Mouse (Mus musculus): ENCODE measurements around the gene Pex11b.
"Not testable (repeated sequence)": the region's sequence is repeated elsewhere in the genome, so short reads cannot be mapped to it uniquely, and the experiment has no call there.

The Pex11b gene

DNA sequence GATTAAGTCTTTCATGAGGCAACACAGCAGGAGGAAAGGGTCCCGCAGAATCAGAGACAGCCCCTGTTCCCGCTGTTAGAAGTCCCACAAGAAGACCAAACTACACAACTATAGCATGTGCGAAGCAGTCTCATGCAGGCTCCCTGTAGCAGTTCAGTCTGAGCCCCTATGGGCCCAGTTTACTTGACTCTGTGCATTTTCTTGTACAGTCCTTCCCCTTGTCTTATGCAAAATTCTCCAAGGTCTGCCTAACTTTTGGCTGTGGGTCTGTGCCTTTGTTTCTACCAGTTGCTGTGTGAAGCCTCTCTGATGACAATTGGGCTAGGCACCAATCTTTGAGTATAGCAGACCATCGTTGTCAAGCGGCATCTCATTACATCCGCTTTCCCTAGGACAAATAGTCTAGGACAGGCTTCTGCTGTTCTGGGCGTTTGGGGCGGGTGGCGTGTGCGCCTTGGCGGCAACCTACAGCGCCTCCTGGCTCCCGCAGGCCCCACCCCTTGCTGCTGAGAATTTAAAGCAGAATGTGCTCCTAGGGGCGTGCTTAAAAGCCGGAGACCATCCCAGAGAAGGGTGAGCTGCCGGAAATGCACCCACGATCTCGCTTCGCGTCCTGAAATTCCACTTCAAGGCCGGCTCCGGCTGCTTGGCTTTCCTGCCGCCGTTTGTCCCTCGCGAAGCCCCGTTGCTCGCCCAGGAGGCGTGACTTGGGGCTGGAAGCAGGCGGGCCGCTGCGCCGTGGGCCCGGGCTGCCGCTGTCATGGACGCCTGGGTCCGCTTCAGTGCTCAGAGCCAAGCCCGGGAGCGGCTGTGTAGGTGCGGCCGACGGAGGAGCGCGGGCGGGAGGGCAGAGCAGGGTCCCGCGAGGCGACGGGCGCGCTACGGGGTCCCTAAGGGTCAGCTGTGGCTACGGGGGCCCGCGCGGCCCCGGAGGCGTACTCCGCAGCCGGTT, at the start of gene Pex11b, which contains the start of gene Gm42957:
TSS of gene Pex11b (plus strand) at position 449 of the 952 bp plus-strand sequence.
TSS of gene Gm42957 (plus strand) at position 547 of the 952 bp plus-strand sequence.
- peak; percentile 86 for DNase-seq (ENCODE audit: inconsistent ontology term)

GRCm38 (mm10) chr3:96590657-96591056, 44.5 kb upstream of the Pex11b start:
- no peak for DNase-seq (ENCODE audit: inconsistent ontology term)

GRCm38 (mm10) chr3:96593374-96593773, 41.8 kb upstream of the Pex11b start:
- DNase-seq (ENCODE audit: inconsistent ontology term): peak; percentile 34

DNA sequence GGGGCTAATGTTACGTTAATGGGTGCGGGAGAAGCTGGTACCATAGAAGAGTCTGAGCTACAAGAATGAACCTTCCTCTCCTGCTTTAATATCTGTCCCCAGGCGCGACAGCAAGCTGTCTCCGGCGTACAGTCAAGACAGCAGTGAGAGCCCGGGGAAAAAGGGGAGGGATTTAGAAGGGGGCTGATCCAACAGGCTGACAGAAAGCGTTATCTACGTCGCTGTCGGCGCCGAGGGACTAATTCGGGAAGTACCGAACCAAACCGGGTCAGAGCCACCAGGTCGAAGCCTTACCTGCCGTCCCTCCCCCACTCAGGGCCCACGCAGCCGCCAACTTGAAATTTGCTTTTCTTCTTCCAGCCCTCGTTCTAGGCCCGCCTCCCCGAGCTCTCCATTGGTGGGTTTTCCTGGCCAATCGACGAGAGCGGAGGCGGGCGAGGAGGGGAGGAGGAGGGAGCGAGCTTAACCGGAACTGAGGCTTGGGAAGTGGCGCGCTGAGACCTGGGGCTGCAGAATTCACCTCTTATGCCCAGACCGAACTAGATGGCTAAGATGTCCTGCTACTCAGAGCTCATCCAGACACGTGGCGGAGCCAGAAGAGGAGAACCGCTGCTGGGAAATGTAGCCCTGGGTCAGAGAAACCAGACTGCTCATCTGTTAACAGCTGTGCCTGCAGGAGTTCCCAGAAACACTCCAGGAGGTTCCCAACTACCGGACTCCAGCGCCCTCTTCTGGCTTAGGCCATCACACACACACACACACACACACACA, 41.2 kb upstream of the Pex11b start, which contains the start of gene Polr3gl:
TSS of gene Polr3gl (minus strand) at position 392 of the 771 bp plus-strand sequence.
- peak; percentile 96 for DNase-seq (ENCODE audit: inconsistent ontology term)

DNA sequence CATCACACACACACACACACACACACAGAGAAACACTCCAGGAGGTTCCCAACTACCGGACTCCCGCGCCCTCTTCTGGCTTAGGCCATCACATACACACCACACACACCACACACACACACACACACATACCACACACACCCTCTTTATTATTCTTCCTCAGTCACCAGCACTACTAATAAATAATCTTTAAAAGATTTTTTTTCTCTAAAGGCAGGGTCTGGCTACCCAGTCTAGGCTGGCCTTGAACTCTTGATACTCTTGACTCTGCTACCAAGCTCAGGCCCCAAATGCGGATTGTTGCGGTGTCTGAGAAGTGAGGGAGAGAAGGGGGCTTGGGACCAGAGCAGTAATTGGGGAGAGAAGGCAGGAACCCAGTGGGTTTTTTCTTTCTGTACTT, 40.3 kb upstream of the Pex11b start:
- no peak for DNase-seq (ENCODE audit: inconsistent ontology term)

DNA sequence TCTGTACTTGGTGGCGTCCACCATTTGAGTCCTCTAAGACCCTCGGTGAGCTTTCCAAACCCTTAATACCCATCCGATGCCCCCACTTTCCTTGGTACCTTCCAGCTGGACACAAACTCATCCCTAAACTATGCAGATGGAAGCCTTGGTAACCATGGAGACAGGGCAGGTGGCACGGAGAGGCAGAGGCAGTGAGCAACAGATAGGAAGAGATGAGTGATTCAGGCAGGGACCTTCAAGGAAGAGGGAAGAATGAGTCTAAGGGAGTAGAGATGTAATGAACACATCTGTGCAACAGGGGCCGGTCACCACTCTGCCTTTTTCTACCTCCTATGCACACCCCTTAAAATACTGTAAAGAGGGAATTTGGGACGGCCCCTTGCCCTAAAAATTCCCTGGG, 39.5 kb upstream of the Pex11b start:
- peak; percentile 25 for DNase-seq (ENCODE audit: inconsistent ontology term)

DNA sequence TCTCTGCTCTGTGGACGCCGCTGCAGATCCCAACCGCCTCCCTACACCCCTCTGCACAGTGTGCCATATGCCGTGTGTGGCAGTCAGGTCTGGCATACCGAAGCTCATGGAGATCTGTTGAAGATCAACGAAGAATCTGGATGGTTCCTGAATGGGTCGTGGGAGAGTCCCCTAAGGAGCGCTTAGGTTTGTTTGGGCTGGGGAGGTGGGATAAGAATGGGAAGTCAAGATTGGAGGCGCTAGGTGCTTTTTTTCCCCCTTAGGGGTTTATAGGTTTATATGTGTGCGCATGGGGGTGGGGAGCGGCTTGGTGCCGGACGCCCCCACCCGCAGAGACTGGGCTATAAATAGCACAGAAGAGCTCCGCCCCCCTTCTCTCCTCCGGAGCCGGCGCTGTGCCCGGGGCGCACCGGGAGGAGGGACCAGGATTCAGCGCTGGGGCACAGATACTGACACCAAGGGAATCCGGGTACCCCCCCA, 38.9 kb upstream of the Pex11b start, which contains the start of gene Ankrd34a:
TSS of gene Ankrd34a (plus strand) at position 409 of the 480 bp plus-strand sequence.
- peak; percentile 55 for DNase-seq (ENCODE audit: inconsistent ontology term)

DNA sequence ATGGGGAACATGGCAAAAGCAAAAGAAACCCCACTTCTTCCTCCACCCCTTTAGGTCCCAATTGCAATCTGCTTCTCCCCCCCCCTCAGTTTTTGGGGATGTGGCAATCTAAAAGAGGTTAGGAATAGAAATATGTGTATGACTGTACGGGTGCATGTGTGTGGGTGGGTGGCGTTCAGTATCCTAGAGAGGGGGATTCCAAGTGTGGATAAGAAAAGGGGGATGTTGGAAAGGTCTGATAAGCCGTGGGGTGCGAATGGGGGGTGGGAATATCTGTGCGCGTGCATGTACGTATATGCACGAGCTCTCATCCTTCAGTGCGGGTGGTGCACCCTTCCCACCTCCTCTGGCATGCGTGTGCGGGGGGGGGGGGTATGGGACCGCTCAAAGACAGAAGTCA, 38.3 kb upstream of the Pex11b start:
- peak; percentile 9 for DNase-seq (ENCODE audit: inconsistent ontology term)

DNA sequence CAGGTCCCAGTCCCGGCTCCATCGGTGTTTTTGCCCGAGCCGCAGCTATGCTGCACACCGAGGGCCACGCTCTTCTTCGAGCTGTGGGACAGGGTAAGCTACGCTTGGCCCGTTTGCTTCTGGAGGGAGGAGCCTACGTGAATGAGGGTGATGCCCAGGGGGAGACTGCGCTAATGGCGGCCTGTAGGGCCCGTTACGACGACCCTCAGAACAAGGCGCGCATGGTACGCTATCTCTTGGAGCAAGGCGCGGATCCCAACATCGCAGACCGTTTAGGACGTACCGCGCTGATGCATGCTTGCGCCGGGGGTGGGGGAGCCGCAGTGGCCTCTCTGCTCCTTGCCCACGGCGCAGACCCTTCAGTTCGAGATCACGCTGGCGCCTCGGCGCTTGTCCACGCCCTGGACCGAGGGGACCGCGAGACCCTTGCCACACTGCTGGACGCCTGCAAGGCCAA, 37.7 kb upstream of the Pex11b start:
- peak; percentile 13 for DNase-seq (ENCODE audit: inconsistent ontology term)

DNA sequence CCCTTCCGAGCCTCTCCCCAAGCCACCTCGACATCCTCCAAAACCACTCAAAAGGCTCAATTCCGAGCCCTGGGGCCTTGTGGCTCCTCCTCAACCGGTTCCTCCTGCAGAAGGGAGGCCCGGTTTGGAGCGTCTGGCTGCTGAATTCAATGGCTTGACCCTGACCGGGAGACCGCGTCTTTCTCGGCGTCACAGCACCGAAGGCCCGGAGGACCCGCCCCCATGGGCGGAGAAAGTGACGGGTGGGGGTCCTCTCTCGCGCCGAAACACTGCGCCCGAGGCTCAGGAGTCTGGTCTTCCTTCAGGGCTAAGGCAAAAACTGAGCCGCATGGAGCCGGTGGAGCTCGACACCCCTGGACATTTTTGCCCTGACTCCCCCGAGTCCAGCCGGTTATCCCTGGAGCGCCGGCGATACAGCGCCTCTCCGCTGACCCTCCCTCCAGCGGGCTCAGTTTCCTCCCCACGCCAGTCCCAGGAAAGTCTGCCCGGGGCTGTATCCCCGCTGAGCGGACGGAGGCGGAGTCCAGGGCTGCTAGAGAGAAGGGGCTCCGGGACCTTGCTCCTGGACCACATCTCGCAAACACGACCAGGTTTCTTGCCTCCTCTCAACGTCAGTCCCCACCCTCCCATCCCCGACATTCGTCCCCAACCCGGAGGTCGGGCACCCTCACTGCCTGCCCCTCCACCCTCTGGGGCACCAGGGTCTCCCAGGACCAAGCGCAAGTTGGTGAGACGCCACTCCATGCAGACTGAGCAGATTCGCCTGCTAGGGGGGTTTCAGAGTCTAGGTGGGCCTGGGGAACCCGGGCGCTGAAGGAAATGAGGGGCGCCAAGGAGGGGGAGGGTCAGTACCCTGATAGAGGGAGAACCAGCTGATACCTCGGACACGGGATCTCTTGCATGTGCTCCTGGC, 36.8 kb upstream of the Pex11b start:
- peak; percentile 68 for DNase-seq (ENCODE audit: inconsistent ontology term)

- DNase-seq (ENCODE audit: inconsistent ontology term): no peak
Observed at GRCm38 (mm10) chr3:96599069-96599393, 36.1 kb upstream of the Pex11b start.

DNA sequence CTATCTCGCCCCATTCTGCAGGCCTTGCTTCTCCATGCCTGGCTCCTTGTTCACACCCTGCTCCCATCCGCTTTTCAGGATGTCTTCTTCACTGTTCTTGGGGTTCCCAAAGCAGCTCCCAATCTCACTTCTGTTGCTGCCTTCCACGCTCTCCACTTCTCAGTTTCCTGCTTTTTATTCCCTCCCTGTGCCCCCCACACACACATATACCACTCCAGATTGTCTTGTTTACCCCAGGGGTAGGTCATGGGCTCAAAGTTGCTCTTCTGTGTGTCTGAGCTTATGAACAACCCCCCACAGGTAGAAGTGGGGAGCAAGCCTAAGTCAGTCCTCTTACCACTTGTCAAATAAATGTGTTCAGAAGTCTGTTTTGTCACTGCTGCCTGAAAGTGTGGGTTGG, 35.8 kb upstream of the Pex11b start:
- DNase-seq (ENCODE audit: inconsistent ontology term): no peak

DNA sequence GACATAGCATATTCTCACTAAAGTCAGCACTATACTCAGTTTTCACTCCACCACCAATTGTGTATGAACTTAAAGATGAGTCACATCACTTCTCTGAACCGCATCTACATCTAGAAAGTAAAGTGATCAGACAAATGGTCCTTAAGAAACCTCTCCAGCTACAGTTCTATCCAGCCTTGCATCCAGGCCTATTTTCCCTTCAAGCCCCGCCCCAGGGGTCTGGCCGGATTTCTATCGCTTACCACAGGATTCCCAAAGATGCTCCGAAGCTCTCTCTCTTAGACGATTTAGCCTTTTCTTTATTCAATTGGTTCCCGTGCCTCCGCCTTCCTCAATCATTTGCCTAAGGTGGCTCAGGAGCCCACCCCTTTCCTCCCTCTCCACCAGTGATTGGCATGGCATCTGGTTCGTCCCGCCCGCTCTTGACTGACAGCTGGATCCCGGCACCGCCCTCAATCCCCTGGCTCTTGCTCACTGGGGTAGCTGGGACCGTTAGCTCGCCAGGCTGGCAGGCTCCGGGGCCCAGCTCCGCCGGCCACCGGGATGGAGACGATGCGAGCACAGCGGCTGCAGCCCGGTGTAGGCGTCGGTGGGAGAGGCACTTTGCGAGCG, 34.4 kb upstream of the Pex11b start, which contains the start of gene Lix1l:
TSS of gene Lix1l (plus strand) at position 511 of the 612 bp plus-strand sequence.
- peak; percentile 99 for DNase-seq (ENCODE audit: inconsistent ontology term)

DNA sequence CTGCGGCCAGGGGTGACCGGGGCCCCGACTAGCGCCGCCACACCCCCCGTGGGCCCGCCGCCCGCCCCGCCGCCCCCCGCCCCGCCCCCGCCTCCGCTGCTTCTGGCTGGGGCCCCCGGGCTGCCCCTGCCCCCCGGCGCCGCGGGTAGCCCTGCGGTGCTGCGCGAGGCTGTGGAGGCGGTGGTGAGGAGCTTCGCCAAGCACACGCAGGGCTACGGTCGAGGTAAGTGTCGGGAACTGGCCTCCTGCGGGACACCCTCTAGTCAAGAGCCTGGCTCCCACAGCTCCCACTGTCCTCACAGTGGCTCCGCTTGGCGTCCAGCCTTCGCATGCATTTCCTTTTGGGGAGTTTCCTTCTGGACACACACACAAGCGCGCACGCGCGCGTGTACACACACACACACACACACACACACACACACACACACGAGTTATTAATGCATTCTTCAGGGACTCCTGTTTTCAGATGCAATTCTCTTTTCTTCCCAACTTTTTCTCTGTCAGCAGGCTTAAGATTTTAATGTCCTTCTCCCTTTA, 33.9 kb upstream of the Pex11b start:
- DNase-seq (ENCODE audit: inconsistent ontology term): peak; percentile 76

GRCm38 (mm10) chr3:96601941-96602703, 33.1 kb upstream of the Pex11b start:
- DNase-seq (ENCODE audit: inconsistent ontology term): peak; percentile 66

GRCm38 (mm10) chr3:96602704-96603084, 32.5 kb upstream of the Pex11b start:
- no peak for DNase-seq (ENCODE audit: inconsistent ontology term)

DNA sequence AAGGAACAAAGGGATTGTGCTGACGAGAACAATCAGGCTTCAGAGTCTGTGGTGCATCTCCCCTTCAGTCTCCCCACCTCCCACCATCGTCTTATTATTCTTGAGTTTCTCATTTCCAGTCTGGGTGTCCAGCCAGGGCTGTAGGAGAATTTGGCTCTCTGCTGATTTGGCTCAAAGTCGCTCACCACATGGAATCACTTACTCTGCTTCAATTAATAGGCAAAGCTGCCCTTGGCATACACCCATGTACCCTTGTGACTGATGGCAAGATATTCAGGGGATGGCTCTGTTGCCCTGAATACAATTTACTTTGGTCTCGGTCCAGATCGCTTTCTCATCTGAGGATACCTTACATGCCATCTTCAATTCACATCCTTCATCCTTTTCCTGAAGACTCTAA, 31.9 kb upstream of the Pex11b start:
- peak; percentile 87 for DNase-seq (ENCODE audit: inconsistent ontology term)

DNA sequence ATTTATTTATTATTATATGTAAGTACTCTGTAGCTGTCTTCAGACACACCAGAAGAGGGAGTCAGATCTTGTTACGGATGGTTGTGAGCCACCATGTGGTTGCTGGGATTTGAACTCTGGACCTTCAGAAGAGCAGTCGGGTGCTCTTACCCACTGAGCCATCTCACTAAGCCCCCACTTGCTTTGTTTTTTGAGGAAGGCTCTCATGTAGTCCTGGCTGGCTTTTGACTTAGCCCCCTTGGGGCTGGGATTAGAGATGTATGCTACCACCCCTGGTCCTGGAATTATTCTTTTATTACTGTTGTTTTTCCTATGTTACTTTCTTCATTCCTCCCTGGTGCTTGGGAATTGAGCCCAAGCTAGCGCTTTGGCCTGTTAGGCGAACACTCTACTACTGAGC, 29.2 kb upstream of the Pex11b start:
- DNase-seq (ENCODE audit: inconsistent ontology term): not testable (repeated sequence)

GRCm38 (mm10) chr3:96606618-96607017, 28.6 kb upstream of the Pex11b start:
- no peak for DNase-seq (ENCODE audit: inconsistent ontology term)

DNA sequence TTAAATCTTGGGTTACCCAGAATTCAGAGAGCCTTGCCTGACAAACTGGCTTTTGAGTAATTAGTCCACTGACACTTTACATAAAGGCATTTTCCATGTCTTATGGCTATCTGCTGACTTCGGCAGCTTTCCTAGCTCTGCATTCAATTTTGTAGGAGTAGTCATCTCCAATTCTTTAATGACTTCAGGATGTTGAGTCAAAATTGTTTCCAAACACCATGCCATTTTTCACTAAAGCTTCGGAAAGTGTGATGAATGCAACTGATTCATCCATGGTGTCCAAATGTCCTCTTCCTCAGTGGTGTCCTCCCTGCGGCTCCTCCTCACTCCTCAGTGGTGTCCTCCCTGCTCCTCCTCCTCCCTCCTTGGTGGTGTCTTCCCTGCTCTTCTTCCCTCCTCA, 17.2 kb upstream of the Pex11b start:
- DNase-seq (ENCODE audit: inconsistent ontology term): no peak
